Mouse (Mus musculus): ENCODE data around the gene Tspan33. TPM values are rescaled to one million over a fixed set of nuclear protein-coding genes. Genes with fewer than 3 reads are reported as not detected.
"Not testable (repeated sequence)": the region's sequence is repeated elsewhere in the genome, so short reads cannot be mapped to it uniquely, and the experiment has no call there.

Gene Tspan33
- polyA plus RNA-seq, 1 experiment from 2014 or later: 156 TPM

GRCm38 (mm10) chr6:29671741-29672140, 22.3 kb upstream of the Tspan33 start:
- no peaks in the 10 kb centered on the region for H3K36me3 ChIP-seq (ENCODE audit: control insufficient read depth, insufficient read depth)
- no peak overlapping the region for H3K27ac ChIP-seq (ENCODE audit: low read length)
- H3K9me3 ChIP-seq (replicated peaks; ENCODE audit: control insufficient read depth, low read length): no peaks in the 10 kb centered on the region
- no peak overlapping the region for H3K4me2 ChIP-seq (ENCODE audit: low read depth, low read length)
- no peaks in the 10 kb centered on the region for H3K27me3 ChIP-seq (ENCODE audit: control insufficient read depth, insufficient read depth, low read depth, low read length)
- no peak for ATAC-seq (ENCODE audit: low read depth)
- H3K4me3 ChIP-seq (ENCODE audit: low read depth, low read length): no peak overlapping the region
- WGBS (ENCODE audit: insufficient replicate concordance): 25% methylated on average over 3 of the region's 3 CpGs
- no peaks in the 10 kb centered on the region for H3K4me1 ChIP-seq (ENCODE audit: control insufficient read depth, low read depth, low read length)
- no peak overlapping the region for H3K9ac ChIP-seq (ENCODE audit: low read depth, low read length)

DNA sequence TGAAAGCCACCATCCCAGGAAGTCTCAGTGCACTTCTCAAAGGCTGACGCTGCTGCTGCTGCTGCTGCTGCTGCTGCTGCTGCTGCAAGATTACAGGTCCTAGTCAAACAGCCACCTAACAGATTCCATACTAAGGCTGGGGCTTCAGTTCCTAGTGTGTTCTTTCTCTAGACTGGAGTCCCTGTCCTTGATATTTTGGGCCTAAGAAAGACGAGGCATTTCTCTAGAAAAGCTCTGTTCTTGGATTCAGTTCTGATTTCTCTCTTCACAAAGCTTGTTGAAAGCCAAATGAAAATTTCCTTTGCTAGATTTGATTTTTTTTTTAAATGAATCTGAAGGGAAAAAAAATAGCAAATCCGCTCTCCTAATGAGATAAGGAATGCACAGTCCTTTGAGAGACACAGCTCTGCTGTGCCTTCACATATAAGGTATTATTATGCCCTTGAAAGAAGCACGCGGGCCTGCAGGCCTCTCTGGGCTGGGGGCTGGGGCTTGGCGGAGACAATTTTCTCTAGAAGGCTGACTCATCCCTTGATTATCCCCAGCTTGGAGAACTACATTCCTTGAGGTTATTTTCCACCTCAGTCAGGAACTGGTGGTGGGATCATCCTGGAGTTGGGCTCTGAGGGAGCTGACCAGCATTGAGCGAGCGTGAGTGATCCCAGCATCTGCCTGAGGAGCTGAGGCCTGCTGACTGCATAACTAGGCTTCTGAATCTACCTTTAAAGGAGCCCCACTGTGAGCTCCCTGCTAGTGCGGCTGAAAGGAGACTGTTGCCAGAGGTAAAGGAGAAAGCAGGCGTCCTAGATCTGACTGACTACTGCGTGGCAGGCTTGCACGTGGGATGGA, 21.2 kb upstream of the Tspan33 start:
- no peak for ATAC-seq (ENCODE audit: low read depth)

GRCm38 (mm10) chr6:29673739-29674138, 20.3 kb upstream of the Tspan33 start:
- Histone ChIP-seq H3K9me3 (replicated peaks; ENCODE audit: control insufficient read depth, low read length) (no peaks in the 10 kb centered on the region), H3K4me1 (ENCODE audit: control insufficient read depth, low read depth, low read length) (no peaks in the 10 kb centered on the region), H3K4me3 (ENCODE audit: low read depth, low read length) (no peak overlapping the region), H3K27me3 (ENCODE audit: control insufficient read depth, insufficient read depth, low read depth, low read length) (no peaks in the 10 kb centered on the region), H3K4me2 (ENCODE audit: low read depth, low read length) (no peak overlapping the region), H3K36me3 (ENCODE audit: control insufficient read depth, insufficient read depth) (no peaks in the 10 kb centered on the region), H3K9ac (ENCODE audit: low read depth, low read length) (no peak overlapping the region), H3K27ac (ENCODE audit: low read length) (no peak overlapping the region)
- no peak for ATAC-seq (ENCODE audit: low read depth)
- WGBS (ENCODE audit: insufficient replicate concordance): 33% methylated on average over 2 of the region's 2 CpGs

More for the DNA sequence above, 21.2 kb upstream of the Tspan33 start:
- 44% methylated on average over 12 of the region's 12 CpGs for WGBS (ENCODE audit: insufficient replicate concordance)
- Histone ChIP-seq H3K9ac (ENCODE audit: low read depth, low read length) (no peak overlapping the region), H3K4me2 (ENCODE audit: low read depth, low read length) (no peak overlapping the region), H3K36me3 (ENCODE audit: control insufficient read depth, insufficient read depth) (no peaks in the 10 kb centered on the region), H3K9me3 (replicated peaks; ENCODE audit: control insufficient read depth, low read length) (no peaks in the 10 kb centered on the region), H3K4me3 (ENCODE audit: low read depth, low read length) (no peak overlapping the region), H3K27me3 (ENCODE audit: control insufficient read depth, insufficient read depth, low read depth, low read length) (no peaks in the 10 kb centered on the region), H3K27ac (ENCODE audit: low read length) (no peak overlapping the region), H3K4me1 (ENCODE audit: control insufficient read depth, low read depth, low read length) (no peaks in the 10 kb centered on the region)

GRCm38 (mm10) chr6:29679947-29680550, 14.0 kb upstream of the Tspan33 start:
- not testable (repeated sequence) for H3K4me3 ChIP-seq (ENCODE audit: low read depth, low read length); H3K36me3 ChIP-seq (ENCODE audit: control insufficient read depth, insufficient read depth); ATAC-seq (ENCODE audit: low read depth); H3K9me3 ChIP-seq (replicated peaks; ENCODE audit: control insufficient read depth, low read length); H3K9ac ChIP-seq (ENCODE audit: low read depth, low read length); H3K4me2 ChIP-seq (ENCODE audit: low read depth, low read length); H3K27ac ChIP-seq (ENCODE audit: low read length); H3K27me3 ChIP-seq (ENCODE audit: control insufficient read depth, insufficient read depth, low read depth, low read length); H3K4me1 ChIP-seq (ENCODE audit: control insufficient read depth, low read depth, low read length)
- WGBS (ENCODE audit: insufficient replicate concordance): 43% methylated on average over 8 of the region's 10 CpGs

- Histone ChIP-seq H3K4me2 (ENCODE audit: low read depth, low read length) (no peak overlapping the region), H3K9ac (ENCODE audit: low read depth, low read length) (no peak overlapping the region), H3K4me1 (ENCODE audit: control insufficient read depth, low read depth, low read length) (no peaks in the 10 kb centered on the region), H3K27me3 (ENCODE audit: control insufficient read depth, insufficient read depth, low read depth, low read length) (no peaks in the 10 kb centered on the region), H3K9me3 (replicated peaks; ENCODE audit: control insufficient read depth, low read length) (no peaks in the 10 kb centered on the region), H3K4me3 (ENCODE audit: low read depth, low read length) (no peak overlapping the region), H3K27ac (ENCODE audit: low read length) (no peak overlapping the region), H3K36me3 (ENCODE audit: control insufficient read depth, insufficient read depth) (no peaks in the 10 kb centered on the region)
- WGBS (ENCODE audit: insufficient replicate concordance): 29% methylated on average over 4 of the region's 4 CpGs
- ATAC-seq (ENCODE audit: low read depth): no peak
Observed at GRCm38 (mm10) chr6:29681853-29682252, 12.2 kb upstream of the Tspan33 start.

DNA sequence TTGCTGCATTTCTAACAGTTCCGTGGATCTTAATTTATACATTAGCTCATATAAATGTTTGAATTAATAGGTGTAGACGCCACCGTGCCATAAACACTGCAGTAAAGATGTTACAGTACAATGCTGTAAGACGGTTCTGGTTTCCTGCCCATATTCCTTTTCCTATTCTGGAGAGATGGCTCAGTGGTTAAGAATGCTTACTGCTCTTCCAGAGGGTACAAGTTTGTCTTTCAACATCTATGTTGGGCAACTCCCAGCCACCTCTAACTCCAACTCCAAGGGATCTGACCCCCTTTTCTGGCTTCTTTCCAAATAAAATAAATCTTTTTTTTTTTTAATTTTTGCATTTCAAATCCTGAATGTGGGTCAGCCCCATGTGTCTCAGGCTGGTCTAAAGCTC, 9.3 kb upstream of the Tspan33 start:
- H3K27ac ChIP-seq (ENCODE audit: low read length): no peak overlapping the region
- ATAC-seq (ENCODE audit: low read depth): no peak
- H3K36me3 ChIP-seq (ENCODE audit: control insufficient read depth, insufficient read depth): no peaks in the 10 kb centered on the region
- no peak overlapping the region for H3K4me2 ChIP-seq (ENCODE audit: low read depth, low read length)
- no peak overlapping the region for H3K4me3 ChIP-seq (ENCODE audit: low read depth, low read length)
- H3K9ac ChIP-seq (ENCODE audit: low read depth, low read length): no peak overlapping the region
- H3K27me3 ChIP-seq (ENCODE audit: control insufficient read depth, insufficient read depth, low read depth, low read length): no peaks in the 10 kb centered on the region; the same call in 1 of the 2 replicates
- no peaks in the 10 kb centered on the region for H3K4me1 ChIP-seq (ENCODE audit: control insufficient read depth, low read depth, low read length)
- WGBS (ENCODE audit: insufficient replicate concordance): 68% methylated on average over 4 of the region's 4 CpGs
- no peaks in the 10 kb centered on the region for H3K9me3 ChIP-seq (replicated peaks; ENCODE audit: control insufficient read depth, low read length)

DNA sequence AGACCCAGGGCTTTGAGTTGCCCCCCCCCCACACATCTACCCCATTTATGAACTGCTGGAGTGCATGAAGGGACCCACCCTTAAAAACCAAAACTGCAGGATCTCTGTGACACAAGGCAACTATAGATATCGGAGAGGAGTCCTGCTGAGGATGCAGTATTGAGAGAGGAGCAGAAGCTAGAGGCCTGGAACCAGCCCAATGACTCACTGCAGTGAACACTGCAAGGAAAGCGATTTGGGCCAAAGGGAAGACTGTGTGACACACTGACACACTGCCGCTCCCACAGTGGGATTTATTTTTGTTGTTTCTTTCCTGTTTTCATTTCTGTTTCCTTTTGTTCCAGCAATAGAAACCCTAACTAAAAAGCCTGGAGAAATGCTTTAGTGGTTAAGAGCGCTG, 8.1 kb upstream of the Tspan33 start:
- Histone ChIP-seq H3K36me3 (ENCODE audit: control insufficient read depth, insufficient read depth) (no peaks in the 10 kb centered on the region), H3K4me1 (ENCODE audit: control insufficient read depth, low read depth, low read length) (no peaks in the 10 kb centered on the region), H3K9me3 (replicated peaks; ENCODE audit: control insufficient read depth, low read length) (no peaks in the 10 kb centered on the region), H3K9ac (ENCODE audit: low read depth, low read length) (no peak overlapping the region), H3K4me3 (ENCODE audit: low read depth, low read length) (no peak overlapping the region), H3K27me3 (ENCODE audit: control insufficient read depth, insufficient read depth, low read depth, low read length) (no peaks in the 10 kb centered on the region; the same call in none of the 2 replicates), H3K4me2 (ENCODE audit: low read depth, low read length) (no peak overlapping the region), H3K27ac (ENCODE audit: low read length) (no peak overlapping the region)
- no peak for ATAC-seq (ENCODE audit: low read depth)
- 77% methylated on average over 4 of the region's 4 CpGs for WGBS (ENCODE audit: insufficient replicate concordance)

- Histone ChIP-seq H3K9me3 (replicated peaks; ENCODE audit: control insufficient read depth, low read length) (no peaks in the 10 kb centered on the region), H3K27ac (ENCODE audit: low read length) (no peak overlapping the region), H3K4me3 (ENCODE audit: low read depth, low read length) (no peak overlapping the region), H3K4me1 (ENCODE audit: control insufficient read depth, low read depth, low read length) (peaks cover 9% of the 10 kb centered on the region), H3K4me2 (ENCODE audit: low read depth, low read length) (no peak overlapping the region), H3K9ac (ENCODE audit: low read depth, low read length) (no peak overlapping the region), H3K36me3 (ENCODE audit: control insufficient read depth, insufficient read depth) (no peaks in the 10 kb centered on the region), H3K27me3 (ENCODE audit: control insufficient read depth, insufficient read depth, low read depth, low read length) (peaks cover 12% of the 10 kb centered on the region)
- 66% methylated on average over 8 of the region's 8 CpGs for WGBS (ENCODE audit: insufficient replicate concordance)
- no peak for ATAC-seq (ENCODE audit: low read depth)
Observed at GRCm38 (mm10) chr6:29689458-29689857, 4.6 kb upstream of the Tspan33 start.
